Mouse (Mus musculus): Measurements from ENCODE around the gene Relt. TPM values are rescaled to one million over a fixed set of nuclear protein-coding genes. Genes with fewer than 3 reads are reported as not detected.

The Relt gene
- total RNA-seq, 1 experiment from 2014 or later, result 18.3 TPM

DNA sequence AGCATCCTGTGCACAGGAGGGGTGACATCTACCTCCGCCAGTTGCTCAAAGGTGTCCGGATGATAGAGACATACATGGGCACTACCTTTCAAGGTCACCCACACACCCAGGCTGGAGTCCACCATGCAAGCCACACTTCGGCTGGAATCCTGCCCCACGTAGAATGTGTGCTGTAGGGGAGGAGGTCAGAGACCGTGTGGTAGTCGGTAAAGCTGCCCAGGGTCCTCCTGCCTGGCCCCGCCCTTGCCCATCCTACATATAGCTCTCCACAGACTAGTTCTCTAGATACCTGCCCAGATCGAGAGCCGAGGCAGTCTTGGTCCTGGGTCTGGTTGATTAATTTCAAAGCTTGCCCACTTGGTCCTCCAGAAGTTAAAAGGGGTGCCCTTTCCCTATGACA lies 13.5 kb upstream of the Relt start:
- no peak for ATAC-seq (replicated peaks; ENCODE audit: low read depth, poor library complexity, severe bottlenecking)

- no peak for ATAC-seq (replicated peaks; ENCODE audit: low read depth, poor library complexity, severe bottlenecking)
These were observed 13.0 kb upstream of the Relt start for GRCm38 (mm10) chr7:100876293-100876692.

- ATAC-seq (replicated peaks; ENCODE audit: low read depth, poor library complexity, severe bottlenecking), result no peak
These were observed 12.6 kb upstream of the Relt start for GRCm38 (mm10) chr7:100875822-100876221.

DNA sequence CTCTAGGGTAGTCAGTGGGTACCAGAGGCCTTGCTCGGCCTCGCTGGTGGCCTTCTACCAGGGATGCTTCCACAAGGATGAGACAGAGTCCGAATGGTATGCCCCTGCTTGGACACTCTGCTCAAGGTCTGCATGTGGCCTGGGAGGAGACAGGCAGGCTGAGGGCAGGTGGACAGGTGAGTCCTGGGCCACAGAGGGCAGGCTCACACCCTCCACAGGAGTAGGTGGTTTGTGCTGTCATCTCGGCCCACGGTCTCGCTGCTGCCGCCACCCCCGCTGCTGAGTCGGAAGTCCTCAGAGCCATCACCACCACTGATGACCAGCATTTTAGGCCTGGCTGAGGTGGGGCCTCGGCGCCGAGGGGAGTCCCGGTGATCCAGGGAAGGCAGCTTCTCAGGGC lies 10.0 kb upstream of the Relt start:
- no peak for ATAC-seq (replicated peaks; ENCODE audit: low read depth, poor library complexity, severe bottlenecking)

GRCm38 (mm10) chr7:100871892-100872291 lies 8.6 kb upstream of the Relt start:
- ATAC-seq (replicated peaks; ENCODE audit: low read depth, poor library complexity, severe bottlenecking), result no peak

DNA sequence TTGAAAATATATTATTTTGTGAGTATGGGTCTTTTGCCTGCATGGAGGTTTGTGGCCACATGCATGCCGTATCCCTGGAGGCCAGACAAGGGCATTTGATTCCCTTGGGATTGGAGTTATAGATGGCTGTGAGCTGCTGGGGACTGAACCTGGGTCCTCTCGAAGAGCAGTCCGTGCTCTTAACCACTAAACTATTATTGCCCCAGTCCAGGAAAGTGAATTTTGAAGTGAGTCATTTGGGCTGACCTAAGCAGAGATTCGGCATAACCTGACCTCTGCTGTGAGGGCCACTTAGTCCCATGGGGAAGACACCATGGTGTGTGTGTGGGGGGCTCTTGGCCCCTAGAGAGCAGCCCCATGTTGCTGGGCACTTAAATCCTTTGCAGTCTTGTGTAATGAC lies 8.1 kb upstream of the Relt start:
- ATAC-seq (replicated peaks; ENCODE audit: low read depth, poor library complexity, severe bottlenecking), result no peak

DNA sequence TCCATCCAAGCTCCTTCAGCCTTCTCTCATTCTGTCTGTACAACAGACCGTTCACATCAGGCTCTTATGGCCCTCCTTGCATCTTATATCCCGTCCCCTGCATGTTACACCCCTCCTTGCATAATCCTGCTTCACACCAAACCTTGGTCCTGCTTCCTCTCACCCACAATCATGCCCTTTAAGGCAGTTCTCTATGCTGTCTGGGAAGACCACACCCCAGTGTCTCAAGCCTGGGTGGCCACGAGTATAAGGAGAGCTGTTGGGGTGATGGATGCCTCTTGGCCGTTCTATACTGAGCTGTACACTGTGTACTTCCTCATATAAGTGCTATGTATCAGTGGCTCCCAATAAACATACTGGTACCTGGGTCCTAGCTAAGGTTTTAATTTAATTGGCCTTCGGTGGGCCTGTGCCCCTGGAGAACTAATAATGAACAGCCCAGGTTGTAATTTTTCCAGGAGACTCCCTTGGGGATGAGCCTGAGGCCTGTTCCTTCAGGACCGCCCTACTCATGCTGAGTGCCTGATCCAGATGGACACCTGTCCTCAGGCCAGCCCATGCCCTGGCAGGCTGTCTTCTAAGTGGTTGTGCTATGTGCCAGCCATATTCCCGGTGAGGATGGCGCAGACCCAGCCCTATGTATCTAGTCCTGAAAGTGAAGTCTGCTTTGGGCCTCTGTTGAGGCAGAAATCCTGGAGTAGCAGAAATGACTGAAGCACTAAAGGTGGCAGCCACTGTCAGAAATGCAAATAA lies 6.8 kb upstream of the Relt start:
- ATAC-seq (replicated peaks; ENCODE audit: low read depth, poor library complexity, severe bottlenecking), result no peak; the same call in 1 of the 2 replicates

DNA sequence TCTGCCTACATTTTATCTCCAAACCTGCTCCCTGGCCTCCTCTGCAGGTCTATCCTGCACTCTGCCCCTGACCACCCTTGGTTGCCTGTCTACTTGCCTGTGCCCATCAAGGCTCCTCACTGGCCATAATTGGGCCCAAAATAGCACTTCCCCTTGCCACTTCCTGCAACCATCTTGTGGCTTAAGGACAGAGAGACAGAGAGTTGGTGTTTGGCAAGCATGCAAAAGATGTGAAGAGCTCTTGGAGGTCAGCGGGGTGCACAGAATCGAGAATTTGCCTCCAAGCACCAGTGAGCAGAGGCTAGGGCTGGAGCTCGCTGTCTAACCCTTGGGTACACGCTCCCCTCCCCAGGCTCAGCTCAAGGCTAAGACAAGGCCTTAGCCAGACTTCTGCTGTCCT lies 5.3 kb upstream of the Relt start:
- ATAC-seq (replicated peaks; ENCODE audit: low read depth, poor library complexity, severe bottlenecking), result peak; percentile 65

GRCm38 (mm10) chr7:100867561-100867960 lies 4.3 kb upstream of the Relt start:
- ATAC-seq (replicated peaks; ENCODE audit: low read depth, poor library complexity, severe bottlenecking), result no peak

DNA sequence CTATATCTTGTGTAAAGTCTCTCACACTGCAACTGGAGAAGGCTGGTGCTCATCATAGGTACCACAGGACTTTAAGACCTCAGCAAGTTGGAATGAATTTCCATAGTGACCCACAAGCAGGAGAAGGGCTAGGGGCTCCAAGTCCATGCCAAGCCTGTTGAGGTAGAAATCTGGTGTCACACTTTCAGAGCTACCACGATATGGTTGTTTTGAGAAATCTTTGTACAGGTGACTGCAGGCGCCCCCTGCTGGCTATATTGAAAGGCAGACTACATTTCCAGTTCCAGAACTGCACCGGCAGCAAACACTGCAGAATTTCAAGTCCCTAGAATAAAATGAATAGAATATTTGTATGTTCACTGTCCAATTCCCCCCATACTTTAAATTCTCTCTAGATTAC lies 3.4 kb upstream of the Relt start:
- ATAC-seq (replicated peaks; ENCODE audit: low read depth, poor library complexity, severe bottlenecking), result no peak

DNA sequence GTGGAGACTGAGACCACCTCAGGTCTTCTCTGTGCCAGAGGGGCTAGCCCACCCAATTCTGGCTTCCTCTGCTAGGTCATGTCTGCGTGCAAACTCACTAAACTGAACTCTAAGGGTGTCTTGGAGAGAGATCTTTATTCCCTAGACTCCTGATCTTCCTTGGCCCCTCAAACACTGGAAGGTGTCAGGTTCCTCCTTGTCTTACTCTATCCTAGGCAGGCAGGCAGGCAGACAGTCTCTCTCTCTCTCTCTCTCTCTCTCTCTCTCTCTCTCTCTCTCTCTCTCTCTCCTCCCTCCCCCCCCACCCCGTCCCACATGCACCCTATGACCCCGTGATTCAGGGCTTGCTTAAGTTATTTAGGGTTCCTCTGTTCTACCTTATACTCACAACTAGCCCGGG lies 893 bp downstream of the Relt start:
- no peak for ATAC-seq (replicated peaks; ENCODE audit: low read depth, poor library complexity, severe bottlenecking)

GRCm38 (mm10) chr7:100861209-100861608 lies 2.0 kb downstream of the Relt start:
- ATAC-seq (replicated peaks; ENCODE audit: low read depth, poor library complexity, severe bottlenecking), result no peak

DNA sequence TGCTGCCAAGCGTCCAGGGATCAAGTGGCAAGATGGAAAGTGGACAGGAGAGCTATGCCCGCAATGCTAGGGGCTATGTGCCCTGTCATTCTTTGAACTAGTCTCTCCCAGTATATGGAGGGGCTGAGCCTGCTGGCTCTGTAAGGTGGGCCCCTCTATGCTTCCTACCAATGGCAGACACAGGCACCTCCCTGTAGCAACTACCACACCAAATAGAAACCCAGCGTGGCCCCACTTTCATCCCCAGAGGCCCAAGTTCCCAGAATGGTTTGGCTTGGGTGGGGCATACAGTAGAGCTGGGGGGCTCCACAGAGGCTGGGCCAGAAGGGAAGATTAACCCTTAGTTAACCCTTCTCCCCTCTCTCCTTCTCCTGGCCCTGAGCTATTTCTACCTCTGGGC lies 2.8 kb downstream of the Relt start:
- ATAC-seq (replicated peaks; ENCODE audit: low read depth, poor library complexity, severe bottlenecking), result no peak

- ATAC-seq (replicated peaks; ENCODE audit: low read depth, poor library complexity, severe bottlenecking), result peak; percentile 78
These were observed 7.3 kb downstream of the Relt start for GRCm38 (mm10) chr7:100855795-100856573.

DNA sequence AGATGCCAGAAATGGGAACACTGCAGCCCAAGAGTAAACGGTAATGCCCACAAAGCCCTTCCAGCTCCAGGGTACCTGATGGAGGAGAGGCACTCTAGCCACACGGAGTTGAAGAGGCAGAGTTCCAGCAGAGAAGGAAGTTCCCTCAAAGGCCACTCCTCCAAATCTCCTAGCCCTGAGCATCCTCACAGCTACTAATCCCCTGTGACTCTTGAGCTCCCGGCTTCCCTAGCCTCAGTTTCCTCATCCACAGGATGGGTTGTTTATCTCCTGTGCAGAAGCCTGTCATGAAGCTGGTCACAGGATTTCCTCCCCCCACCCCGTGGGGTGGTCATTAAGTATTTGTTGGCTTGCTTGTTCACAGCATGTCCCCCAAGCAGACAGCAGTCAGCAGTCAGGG lies 7.9 kb downstream of the Relt start:
- no peak for ATAC-seq (replicated peaks; ENCODE audit: low read depth, poor library complexity, severe bottlenecking)

DNA sequence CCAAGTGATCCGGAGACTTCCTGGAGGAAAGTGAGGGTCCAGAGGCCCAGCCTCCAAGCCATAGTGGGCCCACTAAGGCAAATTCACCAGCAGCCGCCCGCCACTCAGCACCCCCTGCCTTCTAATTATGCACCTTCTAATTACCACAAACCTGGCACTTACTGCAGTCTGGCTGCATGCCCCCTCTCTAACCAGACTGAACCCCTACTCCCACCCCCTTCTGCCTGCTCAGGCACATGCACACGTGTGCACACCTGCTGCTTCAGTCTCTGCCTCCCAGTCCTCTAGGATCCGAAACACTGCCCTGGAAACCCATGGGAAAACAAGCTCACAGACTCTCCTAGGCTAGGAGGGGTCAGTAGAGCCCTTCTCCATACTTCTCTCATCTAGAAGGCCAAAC lies 8.4 kb downstream of the Relt start:
- ATAC-seq (replicated peaks; ENCODE audit: low read depth, poor library complexity, severe bottlenecking), result no peak

DNA sequence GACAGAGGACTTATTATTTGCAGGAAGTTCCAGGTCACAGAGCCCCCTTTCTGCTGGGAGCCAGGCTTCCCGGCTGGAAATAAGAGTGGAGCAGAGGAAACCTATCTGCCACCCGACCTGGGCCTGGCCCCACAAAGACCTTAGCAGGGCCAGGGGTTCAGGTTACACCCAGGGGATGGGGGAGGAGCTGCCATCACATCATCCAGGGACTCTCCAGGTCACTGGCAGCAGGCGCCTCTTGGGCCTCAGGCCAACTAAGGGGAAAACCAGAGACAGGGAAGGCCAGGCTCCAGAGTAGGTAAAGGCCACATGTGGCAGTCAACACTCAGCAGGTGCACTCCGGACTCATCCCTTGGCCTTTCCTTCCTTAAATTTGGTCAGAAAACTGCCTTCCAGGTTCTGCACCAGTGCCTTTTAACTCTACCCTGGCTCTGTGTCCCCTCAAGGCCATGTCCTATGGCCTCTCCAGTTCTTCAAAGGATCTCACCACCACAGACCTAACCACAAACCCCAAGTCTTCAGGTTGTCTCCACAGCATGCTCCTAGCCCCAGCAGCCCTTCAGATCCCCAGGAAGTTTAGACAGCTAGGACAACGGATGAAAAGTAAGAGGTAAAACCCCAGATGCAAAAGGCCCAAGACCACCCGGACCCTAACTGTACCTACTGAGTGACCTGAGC lies 9.0 kb downstream of the Relt start:
- ATAC-seq (replicated peaks; ENCODE audit: low read depth, poor library complexity, severe bottlenecking), result no peak

- no peak for ATAC-seq (replicated peaks; ENCODE audit: low read depth, poor library complexity, severe bottlenecking)
These were observed 9.8 kb downstream of the Relt start for GRCm38 (mm10) chr7:100853396-100853795.

DNA sequence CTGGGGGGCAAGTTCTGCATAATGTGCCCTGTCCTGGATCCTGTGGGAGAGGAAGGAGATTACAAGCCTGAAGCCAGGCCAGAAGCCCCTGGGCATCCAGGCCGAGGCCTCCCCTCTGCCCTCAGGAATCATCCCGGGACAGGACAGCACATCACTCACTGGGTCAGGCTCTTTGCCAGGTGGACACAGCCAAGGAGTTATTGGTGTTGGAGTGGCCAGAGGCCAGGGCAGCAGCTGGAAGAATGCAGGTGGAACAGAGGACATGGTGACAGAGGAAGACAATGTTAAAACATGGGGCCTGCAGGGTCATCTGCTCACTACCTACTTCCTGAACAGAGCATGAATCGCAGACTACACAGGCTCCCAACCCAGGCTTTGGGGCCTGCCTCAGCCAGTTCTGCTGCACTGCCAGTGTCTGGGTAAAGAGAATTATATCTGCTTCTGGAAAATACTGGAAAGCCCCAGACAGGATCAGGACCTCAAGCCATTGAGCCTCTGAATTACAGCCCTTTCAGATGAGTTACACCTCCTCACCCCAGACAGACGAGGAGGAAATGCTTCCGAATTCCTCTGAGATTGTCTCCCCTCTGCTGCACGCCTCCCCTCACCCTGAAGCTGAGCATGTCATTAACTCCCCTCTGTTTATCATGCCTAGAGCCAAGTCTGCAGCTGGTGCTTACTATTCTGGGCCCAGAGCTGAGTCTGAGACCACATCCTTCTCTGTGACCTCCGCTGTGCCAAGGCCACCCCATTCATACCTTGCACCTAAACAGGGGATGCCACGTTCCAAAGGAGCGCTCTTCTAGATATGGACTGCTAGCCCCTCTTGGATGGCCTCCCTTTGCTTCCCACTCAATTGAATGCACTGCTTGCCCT lies 11.5 kb downstream of the Relt start:
- ATAC-seq (replicated peaks; ENCODE audit: low read depth, poor library complexity, severe bottlenecking), result no peak

DNA sequence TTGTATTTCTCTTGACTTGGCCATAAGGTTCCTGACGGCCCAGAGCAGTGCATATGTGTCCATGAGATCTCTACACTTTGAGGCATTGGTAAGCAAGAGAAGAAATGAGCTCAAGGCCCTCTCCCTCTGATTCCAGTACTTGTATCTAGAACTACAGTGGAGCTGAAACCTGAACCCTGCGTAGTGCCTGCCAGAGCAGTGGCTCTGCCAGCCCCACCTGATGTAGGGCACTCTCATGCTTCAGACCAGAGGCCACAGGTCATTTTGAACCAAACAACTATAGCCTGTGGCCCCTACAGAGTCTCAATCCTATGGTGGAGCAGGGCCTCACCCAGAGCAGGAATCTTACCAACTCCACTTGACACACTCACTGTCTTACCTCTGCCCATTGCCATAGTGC lies 13.7 kb downstream of the Relt start:
- no peak for ATAC-seq (replicated peaks; ENCODE audit: low read depth, poor library complexity, severe bottlenecking)
